Mouse (Mus musculus) lung, embryonic 14.5 days (tissue): Measurements from ENCODE around the gene Kcnj6. TPM values are rescaled to one million over a fixed set of nuclear protein-coding genes. Genes with fewer than 3 reads are reported as not detected.

Source experiments
- ATAC-seq: fragments of 200-750 bp; cut with Nextera tagmentation; 2 replicates; pipeline ENCODE4 v1.8.0; 2017; ENCODE audit warnings: mild to moderate bottlenecking, moderate TSS enrichment, moderate library complexity; ENCODE audit not compliant: insufficient read depth
- DNase-seq: peaks from one replicate; pipeline ENCODE4 v3.0.0-alpha.2; 2015
- H3K27ac ChIP-seq: fragments of 300-500 bp; sonication (generic); 2 replicates; pipeline ENCODE4 v1.5.1; 2014; ENCODE audit warnings: low read depth, mild to moderate bottlenecking, moderate library complexity
- H3K27me3 ChIP-seq: fragments of 300-500 bp; sonication (generic); 2 replicates; pipeline ENCODE4 v1.6.1; 2014; ENCODE audit warnings: low read length, control low read depth; ENCODE audit not compliant: insufficient read depth
- H3K36me3 ChIP-seq: fragments of 300-500 bp; sonication (generic); 2 replicates; pipeline ENCODE4 v1.6.1; 2014; ENCODE audit warnings: control low read depth; ENCODE audit not compliant: insufficient read depth
- H3K4me1 ChIP-seq: fragments of 300-500 bp; sonication (generic); 2 replicates; pipeline ENCODE4 v1.6.1; 2014; ENCODE audit warnings: antibody characterized with exemption, control low read depth; ENCODE audit not compliant: insufficient read depth
- H3K4me2 ChIP-seq: fragments of 300-500 bp; sonication (generic); 2 replicates; pipeline ENCODE4 v1.6.1; 2014; ENCODE audit warnings: mild to moderate bottlenecking
- H3K4me3 ChIP-seq: fragments of 300-500 bp; sonication (generic); 2 replicates; pipeline ENCODE4 v1.5.1; 2014; ENCODE audit warnings: low read depth, low read length
- H3K9ac ChIP-seq: fragments of 300-500 bp; sonication (generic); 2 replicates; pipeline ENCODE4 v1.6.1; 2014
- H3K9me3 ChIP-seq: fragments of 300-500 bp; sonication (generic); 2 replicates; pipeline ENCODE4 v1.6.1; 2016; ENCODE audit warnings: low read depth, low read length, control low read depth
- CTCF ChIP-seq: IDR thresholded peaks from 2 replicates; pipeline ENCODE4 v1.5.1; 2016; ENCODE audit warnings: antibody characterized with exemption, low read depth
- WGBS: fragments of 180-500 bp; shearing (Covaris S2); extraction: QIAGEN DNeasy Blood & Tissue Kit; methylation state at CpG from one replicate; pipeline ENCODE4 v1.1.7; 2014; 5-methylcytosine and 5-hydroxymethylcytosine counted together
- polyA plus RNA-seq: library from polyadenylated mRNA; unstranded; fragments of >200 nt; fragmentation: Nextera tagmentation; extraction: Ambion mirVana; gene quantifications from 2 replicates; pipeline ENCODE4 v1.2.1, GENCODE M21; 2014

The Kcnj6 gene
- polyA plus RNA-seq, 1 experiment from 2014 or later = not detected

GRCm38 (mm10) chr16:94882111-94882510 lies 115.4 kb downstream of the Kcnj6 start:
- DNase-seq (no peak), ATAC-seq (no peak)
- Histone ChIP-seq H3K27me3 (no peaks in the 10 kb centered on the region), H3K4me2 (no peak overlapping the region), H3K9me3 (no peaks in the 10 kb centered on the region), H3K4me1 (no peaks in the 10 kb centered on the region), H3K36me3 (no peaks in the 10 kb centered on the region), H3K27ac (no peak overlapping the region), H3K4me3 (no peak overlapping the region), H3K9ac (no peak overlapping the region)
- WGBS = 64% methylated on average over 7 of the region's 7 CpGs
- no peak for TF ChIP-seq CTCF

- ATAC-seq (no peak), DNase-seq (no peak)
- Histone ChIP-seq H3K9me3 (no peaks in the 10 kb centered on the region), H3K9ac (no peak overlapping the region), H3K4me2 (no peak overlapping the region), H3K36me3 (no peaks in the 10 kb centered on the region), H3K27ac (no peak overlapping the region), H3K4me3 (no peak overlapping the region), H3K4me1 (no peaks in the 10 kb centered on the region), H3K27me3 (no peaks in the 10 kb centered on the region)
- no peak for TF ChIP-seq CTCF
- 37% methylated on average over 9 of the region's 9 CpGs for WGBS
Observed at GRCm38 (mm10) chr16:94872614-94873272, 124.8 kb downstream of the Kcnj6 start.

- Histone ChIP-seq H3K27ac (no peak overlapping the region), H3K4me3 (no peak overlapping the region), H3K4me2 (no peak overlapping the region), H3K9me3 (no peaks in the 10 kb centered on the region), H3K4me1 (no peaks in the 10 kb centered on the region), H3K36me3 (no peaks in the 10 kb centered on the region), H3K27me3 (no peaks in the 10 kb centered on the region), H3K9ac (no peak overlapping the region)
- ATAC-seq (no peak), DNase-seq (no peak)
- WGBS = 83% methylated on average over 5 of the region's 5 CpGs
- TF ChIP-seq CTCF = no peak
Observed at GRCm38 (mm10) chr16:94868354-94868753, 129.1 kb downstream of the Kcnj6 start.

GRCm38 (mm10) chr16:94866300-94866956 lies 131.1 kb downstream of the Kcnj6 start:
- H3K9ac ChIP-seq = no peak overlapping the region
- ATAC-seq = peak; percentile 66; the same call in 1 of the 2 replicates
- 35% methylated on average over 14 of the region's 14 CpGs for WGBS

GRCm38 (mm10) chr16:94865796-94866195 lies 131.7 kb downstream of the Kcnj6 start:
- WGBS = 78% methylated on average over 1 of the region's 1 CpGs
- Histone ChIP-seq H3K4me2 (no peak overlapping the region), H3K36me3 (no peaks in the 10 kb centered on the region), H3K27me3 (no peaks in the 10 kb centered on the region), H3K27ac (no peak overlapping the region), H3K9me3 (no peaks in the 10 kb centered on the region), H3K9ac (no peak overlapping the region), H3K4me3 (no peak overlapping the region), H3K4me1 (no peaks in the 10 kb centered on the region)
- ATAC-seq (no peak), DNase-seq (no peak)
- TF ChIP-seq CTCF = no peak

More at GRCm38 (mm10) chr16:94866300-94866956, 131.1 kb downstream of the Kcnj6 start:
- no peaks in the 10 kb centered on the region for H3K27me3 ChIP-seq
- no peak overlapping the region for H3K4me3 ChIP-seq
- no peaks in the 10 kb centered on the region for H3K9me3 ChIP-seq
- H3K27ac ChIP-seq = no peak overlapping the region
- peak; percentile 75 for DNase-seq
- no peaks in the 10 kb centered on the region for H3K4me1 ChIP-seq
- no peaks in the 10 kb centered on the region for H3K36me3 ChIP-seq
- no peak overlapping the region for H3K4me2 ChIP-seq
- no peak for TF ChIP-seq CTCF

GRCm38 (mm10) chr16:94865101-94865500 lies 132.4 kb downstream of the Kcnj6 start:
- ATAC-seq (no peak), DNase-seq (no peak)
- Histone ChIP-seq H3K9ac (no peak overlapping the region), H3K36me3 (no peaks in the 10 kb centered on the region), H3K27me3 (no peaks in the 10 kb centered on the region), H3K9me3 (no peaks in the 10 kb centered on the region), H3K27ac (no peak overlapping the region), H3K4me2 (no peak overlapping the region), H3K4me1 (no peaks in the 10 kb centered on the region), H3K4me3 (no peak overlapping the region)
- no peak for TF ChIP-seq CTCF
- WGBS = 84% methylated on average over 7 of the region's 7 CpGs

GRCm38 (mm10) chr16:94863475-94863874 lies 134.0 kb downstream of the Kcnj6 start:
- DNase-seq = no peak
- TF ChIP-seq CTCF = no peak
- Histone ChIP-seq H3K4me1 (no peaks in the 10 kb centered on the region), H3K4me2 (no peak overlapping the region), H3K9me3 (no peaks in the 10 kb centered on the region), H3K9ac (no peak overlapping the region), H3K36me3 (no peaks in the 10 kb centered on the region), H3K27me3 (no peaks in the 10 kb centered on the region), H3K4me3 (no peak overlapping the region), H3K27ac (no peak overlapping the region)
- 84% methylated on average over 5 of the region's 5 CpGs for WGBS
- ATAC-seq = no peak
